Mouse (Mus musculus): ENCODE measurements at regions not wholly inside any gene's neighbourhood (a gene's known extent, or its start where the extent isn't known, plus 50 kb on each side); places are given as distances from the start of the nearest gene placed in this dataset.

GRCm38 (mm10) chr10:8945195-8945751 lies 59.4 kb upstream of the Sash1 start:
- H3K9ac ChIP-seq (ENCODE audit: low read depth, poor library complexity, severe bottlenecking): no peak overlapping the region
- H3K27ac ChIP-seq (ENCODE audit: insufficient read depth, low read length): no peak overlapping the region
- H3K4me3 ChIP-seq (ENCODE audit: low read depth, low read length): no peak overlapping the region

GRCm38 (mm10) chr10:8944586-8944985 lies 58.7 kb upstream of the Sash1 start:
- Histone ChIP-seq H3K27ac (ENCODE audit: insufficient read depth, low read length) (no peak overlapping the region), H3K4me3 (ENCODE audit: low read depth, low read length) (no peak overlapping the region)

More at GRCm38 (mm10) chr10:8945195-8945751, 59.4 kb upstream of the Sash1 start:
- TF ChIP-seq EP300 (IDR thresholded peaks at IDR 0.05; ENCODE audit: insufficient read depth, low read depth, low read length) (no peak), CTCF (IDR thresholded peaks at IDR 0.05; ENCODE audit: low read depth, low read length) (no peak)
- H3K36me3 ChIP-seq (ENCODE audit: control insufficient read depth, insufficient read depth, low read length, poor library complexity, severe bottlenecking): no peaks in the 10 kb centered on the region
- no peaks in the 10 kb centered on the region for H3K9me3 ChIP-seq (replicated peaks; ENCODE audit: control insufficient read depth, insufficient read depth, low read length, poor library complexity, severe bottlenecking)
- no peaks in the 10 kb centered on the region for H3K4me1 ChIP-seq (ENCODE audit: control insufficient read depth, insufficient read depth, low read length)
- no peaks in the 10 kb centered on the region; the same call in 1 of the 2 replicates for H3K27me3 ChIP-seq (ENCODE audit: control insufficient read depth, insufficient read depth, low read length, poor library complexity, severe bottlenecking)

GRCm38 (mm10) chr10:8943698-8944097 lies 57.8 kb upstream of the Sash1 start:
- Histone ChIP-seq H3K27me3 (ENCODE audit: control insufficient read depth, insufficient read depth, low read length, poor library complexity, severe bottlenecking) (no peaks in the 10 kb centered on the region; the same call in 1 of the 2 replicates), H3K27ac (ENCODE audit: insufficient read depth, low read length) (no peak overlapping the region), H3K9me3 (replicated peaks; ENCODE audit: control insufficient read depth, insufficient read depth, low read length, poor library complexity, severe bottlenecking) (no peaks in the 10 kb centered on the region), H3K4me1 (ENCODE audit: control insufficient read depth, insufficient read depth, low read length) (no peaks in the 10 kb centered on the region), H3K9ac (ENCODE audit: low read depth, poor library complexity, severe bottlenecking) (no peak overlapping the region), H3K4me3 (ENCODE audit: low read depth, low read length) (no peak overlapping the region), H3K36me3 (ENCODE audit: control insufficient read depth, insufficient read depth, low read length, poor library complexity, severe bottlenecking) (no peaks in the 10 kb centered on the region)
- TF ChIP-seq EP300 (IDR thresholded peaks at IDR 0.05; ENCODE audit: insufficient read depth, low read depth, low read length) (no peak), CTCF (IDR thresholded peaks at IDR 0.05; ENCODE audit: low read depth, low read length) (no peak), POLR2A (IDR thresholded peaks at IDR 0.05; ENCODE audit: insufficient read depth, low read length) (no peak)

More at GRCm38 (mm10) chr10:8944586-8944985, 58.7 kb upstream of the Sash1 start:
- H3K9ac ChIP-seq (ENCODE audit: low read depth, poor library complexity, severe bottlenecking): no peak overlapping the region
- H3K4me1 ChIP-seq (ENCODE audit: control insufficient read depth, insufficient read depth, low read length): no peaks in the 10 kb centered on the region
- no peaks in the 10 kb centered on the region for H3K9me3 ChIP-seq (replicated peaks; ENCODE audit: control insufficient read depth, insufficient read depth, low read length, poor library complexity, severe bottlenecking)
- no peaks in the 10 kb centered on the region for H3K36me3 ChIP-seq (ENCODE audit: control insufficient read depth, insufficient read depth, low read length, poor library complexity, severe bottlenecking)
- no peaks in the 10 kb centered on the region; the same call in 1 of the 2 replicates for H3K27me3 ChIP-seq (ENCODE audit: control insufficient read depth, insufficient read depth, low read length, poor library complexity, severe bottlenecking)
- TF ChIP-seq POLR2A (IDR thresholded peaks at IDR 0.05; ENCODE audit: insufficient read depth, low read length): no peak
- no peak for TF ChIP-seq CTCF (IDR thresholded peaks at IDR 0.05; ENCODE audit: low read depth, low read length)
- TF ChIP-seq EP300 (IDR thresholded peaks at IDR 0.05; ENCODE audit: insufficient read depth, low read depth, low read length): no peak

- TF ChIP-seq EP300 (IDR thresholded peaks at IDR 0.05; ENCODE audit: insufficient read depth, low read depth, low read length) (no peak), CTCF (IDR thresholded peaks at IDR 0.05; ENCODE audit: low read depth, low read length) (no peak), POLR2A (IDR thresholded peaks at IDR 0.05; ENCODE audit: insufficient read depth, low read length) (no peak)
- H3K36me3 ChIP-seq (ENCODE audit: control insufficient read depth, insufficient read depth, low read length, poor library complexity, severe bottlenecking): no peaks in the 10 kb centered on the region
- H3K27me3 ChIP-seq (ENCODE audit: control insufficient read depth, insufficient read depth, low read length, poor library complexity, severe bottlenecking): no peaks in the 10 kb centered on the region; the same call in 1 of the 2 replicates
- H3K27ac ChIP-seq (ENCODE audit: insufficient read depth, low read length): no peak overlapping the region
- no peaks in the 10 kb centered on the region for H3K9me3 ChIP-seq (replicated peaks; ENCODE audit: control insufficient read depth, insufficient read depth, low read length, poor library complexity, severe bottlenecking)
- H3K4me3 ChIP-seq (ENCODE audit: low read depth, low read length): no peak overlapping the region
- H3K4me1 ChIP-seq (ENCODE audit: control insufficient read depth, insufficient read depth, low read length): no peaks in the 10 kb centered on the region
- H3K9ac ChIP-seq (ENCODE audit: low read depth, poor library complexity, severe bottlenecking): no peak overlapping the region
Measured at GRCm38 (mm10) chr10:8942967-8943471, 57.1 kb upstream of the Sash1 start.

- H3K4me3 ChIP-seq (ENCODE audit: low read depth, low read length): no peak overlapping the region
- H3K27me3 ChIP-seq (ENCODE audit: control insufficient read depth, insufficient read depth, low read length, poor library complexity, severe bottlenecking): no peaks in the 10 kb centered on the region
- H3K9me3 ChIP-seq (replicated peaks; ENCODE audit: control insufficient read depth, insufficient read depth, low read length, poor library complexity, severe bottlenecking): no peaks in the 10 kb centered on the region
- no peak overlapping the region for H3K9ac ChIP-seq (ENCODE audit: low read depth, poor library complexity, severe bottlenecking)
- H3K36me3 ChIP-seq (ENCODE audit: control insufficient read depth, insufficient read depth, low read length, poor library complexity, severe bottlenecking): no peaks in the 10 kb centered on the region
- H3K27ac ChIP-seq (ENCODE audit: insufficient read depth, low read length): no peak overlapping the region
- TF ChIP-seq POLR2A (IDR thresholded peaks at IDR 0.05; ENCODE audit: insufficient read depth, low read length) (no peak), EP300 (IDR thresholded peaks at IDR 0.05; ENCODE audit: insufficient read depth, low read depth, low read length) (no peak), CTCF (IDR thresholded peaks at IDR 0.05; ENCODE audit: low read depth, low read length) (no peak)
- no peaks in the 10 kb centered on the region for H3K4me1 ChIP-seq (ENCODE audit: control insufficient read depth, insufficient read depth, low read length)
Measured at GRCm38 (mm10) chr10:8936369-8936768, 50.5 kb upstream of the Sash1 start.

Data from ES-Bruce4 (cell line).